Mouse (Mus musculus) small intestine, adult 2 months (tissue): Measurements from ENCODE around the gene Cdc5l. TPM values are rescaled to one million over a fixed set of nuclear protein-coding genes. Genes with fewer than 3 reads are reported as not detected.

Experiments used
- H3K27ac ChIP-seq: fragments of 200-500 bp; 2 replicates; pipeline ENCODE4 v1.5.1; 2012; ENCODE audit warnings: low read depth, low read length, control low read depth, inconsistent platforms; ENCODE audit not compliant: insufficient read depth
- H3K27me3 ChIP-seq: fragments of 200-500 bp; 2 replicates; pipeline ENCODE4 v1.6.1; 2012; ENCODE audit warnings: mild to moderate bottlenecking, moderate library complexity, low read length, inconsistent platforms; ENCODE audit not compliant: control insufficient read depth, insufficient read depth
- H3K36me3 ChIP-seq: fragments of 200-500 bp; 2 replicates; pipeline ENCODE4 v1.6.1; 2012; ENCODE audit warnings: mild to moderate bottlenecking, low read length, control low read depth, inconsistent platforms; ENCODE audit not compliant: control insufficient read depth, insufficient read depth
- H3K4me1 ChIP-seq: fragments of 200-500 bp; 2 replicates; pipeline ENCODE4 v1.6.1; 2012; ENCODE audit warnings: low read length, inconsistent platforms, mixed read lengths; ENCODE audit not compliant: control insufficient read depth, insufficient read depth, insufficient read length
- H3K4me3 ChIP-seq: fragments of 200-500 bp; 2 replicates; pipeline ENCODE4 v1.5.1; 2012; ENCODE audit warnings: low read depth, mild to moderate bottlenecking, control low read depth, inconsistent platforms, low read length, moderate library complexity
- CTCF ChIP-seq: fragments of 200-500 bp; IDR thresholded peaks from 2 replicates; pipeline ENCODE4 v1.5.1; 2012; ENCODE audit warnings: low read depth, mild to moderate bottlenecking, control low read depth, inconsistent platforms, low read length, moderate library complexity, mixed read lengths; ENCODE audit not compliant: insufficient replicate concordance, insufficient read length; ENCODE audit errors: extremely low read depth
- POLR2A ChIP-seq: fragments of 200-500 bp; IDR thresholded peaks from 2 replicates; pipeline ENCODE4 v1.6.1; 2012; ENCODE audit warnings: low read depth, mild to moderate bottlenecking, control low read depth, inconsistent platforms, low read length, moderate library complexity
- WGBS: fragments of 180-500 bp; shearing (Covaris S2); methylation state at CpG from one replicate; pipeline ENCODE4 v1.1.7; 2018; 5-methylcytosine and 5-hydroxymethylcytosine counted together
- polyA plus RNA-seq: library from polyadenylated mRNA; depleted of rRNA; stranded (reverse); fragments of >200 nt; gene quantifications from 2 replicates; pipeline ENCODE4 v1.2.3, GENCODE M21; 2012; rRNA removed

The Cdc5l gene
- polyA plus RNA-seq, 1 experiment, result 4.2 TPM

- Histone ChIP-seq H3K36me3 (no peaks in the 10 kb centered on the region), H3K27ac (no peak overlapping the region), H3K4me1 (no peaks in the 10 kb centered on the region), H3K4me3 (no peak overlapping the region), H3K27me3 (no peaks in the 10 kb centered on the region)
- WGBS, result 57% methylated on average over 5 of the region's 5 CpGs
- TF ChIP-seq POLR2A, result no peak
- TF ChIP-seq CTCF, result no peak
Observed at GRCm38 (mm10) chr17:45370535-45370934, 63.0 kb downstream of the Cdc5l start.

GRCm38 (mm10) chr17:45364871-45365270 is 68.7 kb downstream of the Cdc5l start:
- H3K27ac ChIP-seq, result no peak overlapping the region
- no peaks in the 10 kb centered on the region for H3K4me1 ChIP-seq
- TF ChIP-seq CTCF (no peak), POLR2A (no peak)
- WGBS, result 54% methylated on average over 7 of the region's 7 CpGs
- H3K4me3 ChIP-seq, result no peak overlapping the region
- no peaks in the 10 kb centered on the region for H3K27me3 ChIP-seq
- H3K36me3 ChIP-seq, result no peaks in the 10 kb centered on the region

- Histone ChIP-seq H3K4me1 (no peaks in the 10 kb centered on the region), H3K27ac (no peak overlapping the region), H3K36me3 (no peaks in the 10 kb centered on the region), H3K27me3 (no peaks in the 10 kb centered on the region), H3K4me3 (no peak overlapping the region)
- TF ChIP-seq POLR2A (no peak), CTCF (no peak)
- 90% methylated on average over 3 of the region's 3 CpGs for WGBS
Observed at GRCm38 (mm10) chr17:45360950-45361349, 72.6 kb downstream of the Cdc5l start.

- Histone ChIP-seq H3K36me3 (no peaks in the 10 kb centered on the region), H3K27ac (no peak overlapping the region), H3K4me1 (no peaks in the 10 kb centered on the region), H3K4me3 (no peak overlapping the region), H3K27me3 (no peaks in the 10 kb centered on the region)
- TF ChIP-seq CTCF, result no peak
- no peak for TF ChIP-seq POLR2A
- 22% methylated on average over 5 of the region's 5 CpGs for WGBS
Observed at GRCm38 (mm10) chr17:45359443-45359842, 74.1 kb downstream of the Cdc5l start.

- H3K36me3 ChIP-seq, result no peaks in the 10 kb centered on the region
- H3K27me3 ChIP-seq, result no peaks in the 10 kb centered on the region
- TF ChIP-seq CTCF, result no peak
- TF ChIP-seq POLR2A, result no peak
- 71% methylated on average over 9 of the region's 9 CpGs for WGBS
- H3K27ac ChIP-seq, result no peak overlapping the region
- H3K4me3 ChIP-seq, result no peak overlapping the region
- no peaks in the 10 kb centered on the region for H3K4me1 ChIP-seq
Observed at GRCm38 (mm10) chr17:45356431-45356830, 77.1 kb downstream of the Cdc5l start.

- Histone ChIP-seq H3K4me3 (no peak overlapping the region), H3K27me3 (no peaks in the 10 kb centered on the region), H3K4me1 (no peaks in the 10 kb centered on the region), H3K27ac (no peak overlapping the region), H3K36me3 (no peaks in the 10 kb centered on the region)
- TF ChIP-seq CTCF (no peak), POLR2A (no peak)
- 89% methylated on average over 4 of the region's 4 CpGs for WGBS
Observed at GRCm38 (mm10) chr17:45347951-45348350, 85.6 kb downstream of the Cdc5l start.

Other genes starting within 250 kb of the Cdc5l start
- gene Spats1, start 41.7 kb upstream of the Cdc5l start, polyA plus RNA-seq, result not detected in 2 replicates
- gene Aars2, start 73.1 kb upstream of the Cdc5l start, polyA plus RNA-seq, result 9.8 and 10.5 TPM in 2 replicates
- gene Tcte1, start 89.7 kb upstream of the Cdc5l start, polyA plus RNA-seq, result 0.04 TPM in 2 replicates
- gene Tmem151b, start 115.9 kb upstream of the Cdc5l start, polyA plus RNA-seq, result 0.53 and 0.94 TPM in 2 replicates
- gene Nfkbie, start 122.0 kb upstream of the Cdc5l start, polyA plus RNA-seq, result 4.6 and 6.2 TPM in 2 replicates
- gene Slc35b2, start 130.1 kb upstream of the Cdc5l start, polyA plus RNA-seq, result 98.2 and 105 TPM in 2 replicates
- 93.8 and 157 TPM in 2 replicates for gene Hsp90ab1, start 139.5 kb upstream of the Cdc5l start, polyA plus RNA-seq
- gene Slc29a1, start 165.9 kb upstream of the Cdc5l start, polyA plus RNA-seq, result 26.1 and 35.2 TPM in 2 replicates
- gene Mymx, start 168.4 kb upstream of the Cdc5l start, polyA plus RNA-seq, result 0.75 and 5.8 TPM in 2 replicates
- 0.03 TPM in 1 of 2 replicates, not detected in the other for gene Capn11, start 225.6 kb upstream of the Cdc5l start, polyA plus RNA-seq